Mouse (Mus musculus) neural tube, embryonic 10.5 days (tissue): Measurements from ENCODE around the gene St3gal4.

ENCODE experiments used
- DNase-seq: peaks from one replicate; pipeline ENCODE4 v3.0.0-alpha.2; 2017; ENCODE audit warnings: low spot score; ENCODE audit errors: extremely low spot score

Gene St3gal4

DNA sequence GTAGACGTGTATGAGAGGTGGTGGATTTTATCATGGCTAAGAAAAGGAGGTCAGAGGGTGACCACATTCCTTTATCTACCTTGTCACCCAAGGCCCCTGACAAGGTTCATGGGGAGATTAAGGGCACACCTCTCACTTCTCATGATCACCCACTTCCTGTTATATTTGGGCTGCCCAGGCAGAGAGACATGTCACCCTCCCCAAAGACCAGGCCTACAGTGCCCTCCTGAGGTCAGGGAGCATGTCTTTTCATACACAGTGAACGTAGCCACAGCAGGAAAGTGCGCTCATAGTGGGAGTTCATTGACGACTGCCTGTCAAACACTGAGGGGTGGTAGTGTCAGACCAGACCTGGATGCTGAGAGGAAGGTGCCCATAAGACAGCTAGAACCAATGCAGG is 102.3 kb downstream of the St3gal4 start:
- DNase-seq = no peak

DNA sequence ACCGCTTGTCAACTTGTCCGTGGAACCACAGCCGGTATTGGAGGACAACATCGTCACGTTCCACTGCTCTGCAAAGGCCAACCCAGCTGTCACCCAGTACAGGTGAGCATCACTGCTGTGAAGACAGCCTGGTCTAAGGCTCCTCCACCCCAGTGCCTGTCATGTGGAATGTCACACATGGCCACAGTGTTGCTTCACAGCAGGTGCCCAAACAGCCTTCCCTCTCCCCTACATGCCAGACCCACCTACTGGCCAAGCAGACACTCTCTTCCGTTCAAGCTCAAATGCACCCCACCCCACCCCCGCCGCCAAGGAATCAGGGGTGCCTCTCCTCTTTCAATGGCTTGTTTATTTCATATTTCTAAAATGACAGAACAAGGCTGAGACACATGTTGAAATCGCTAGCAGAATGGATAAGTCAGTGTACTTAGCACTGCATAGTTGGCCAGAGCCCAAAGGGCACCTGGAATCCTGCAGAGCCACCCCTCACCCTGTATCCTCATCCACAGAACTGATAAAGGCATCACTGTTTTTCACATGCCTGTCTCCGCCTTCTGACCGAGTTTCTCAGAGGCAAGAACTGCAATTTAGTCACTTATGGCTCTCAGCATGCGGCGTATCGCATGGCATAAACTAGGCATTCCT is 111.2 kb downstream of the St3gal4 start:
- no peak for DNase-seq

DNA sequence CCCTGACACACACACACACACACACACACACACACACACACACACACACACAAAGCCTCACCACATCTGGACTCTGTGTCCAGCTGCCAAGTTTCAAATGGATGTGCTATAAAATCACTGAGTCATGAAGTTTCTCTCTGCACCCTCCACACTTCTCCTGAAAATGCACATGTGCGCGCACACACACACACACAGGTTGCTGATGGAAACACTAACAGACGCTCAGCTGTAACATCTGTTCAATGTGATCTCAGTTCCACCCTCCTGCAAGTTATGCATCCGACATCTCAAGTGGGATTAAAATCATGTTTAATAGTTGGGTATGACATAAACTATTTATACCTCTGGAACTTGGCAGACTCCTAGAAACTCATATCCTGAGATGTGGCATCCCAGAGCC is 115.0 kb downstream of the St3gal4 start:
- no peak for DNase-seq

DNA sequence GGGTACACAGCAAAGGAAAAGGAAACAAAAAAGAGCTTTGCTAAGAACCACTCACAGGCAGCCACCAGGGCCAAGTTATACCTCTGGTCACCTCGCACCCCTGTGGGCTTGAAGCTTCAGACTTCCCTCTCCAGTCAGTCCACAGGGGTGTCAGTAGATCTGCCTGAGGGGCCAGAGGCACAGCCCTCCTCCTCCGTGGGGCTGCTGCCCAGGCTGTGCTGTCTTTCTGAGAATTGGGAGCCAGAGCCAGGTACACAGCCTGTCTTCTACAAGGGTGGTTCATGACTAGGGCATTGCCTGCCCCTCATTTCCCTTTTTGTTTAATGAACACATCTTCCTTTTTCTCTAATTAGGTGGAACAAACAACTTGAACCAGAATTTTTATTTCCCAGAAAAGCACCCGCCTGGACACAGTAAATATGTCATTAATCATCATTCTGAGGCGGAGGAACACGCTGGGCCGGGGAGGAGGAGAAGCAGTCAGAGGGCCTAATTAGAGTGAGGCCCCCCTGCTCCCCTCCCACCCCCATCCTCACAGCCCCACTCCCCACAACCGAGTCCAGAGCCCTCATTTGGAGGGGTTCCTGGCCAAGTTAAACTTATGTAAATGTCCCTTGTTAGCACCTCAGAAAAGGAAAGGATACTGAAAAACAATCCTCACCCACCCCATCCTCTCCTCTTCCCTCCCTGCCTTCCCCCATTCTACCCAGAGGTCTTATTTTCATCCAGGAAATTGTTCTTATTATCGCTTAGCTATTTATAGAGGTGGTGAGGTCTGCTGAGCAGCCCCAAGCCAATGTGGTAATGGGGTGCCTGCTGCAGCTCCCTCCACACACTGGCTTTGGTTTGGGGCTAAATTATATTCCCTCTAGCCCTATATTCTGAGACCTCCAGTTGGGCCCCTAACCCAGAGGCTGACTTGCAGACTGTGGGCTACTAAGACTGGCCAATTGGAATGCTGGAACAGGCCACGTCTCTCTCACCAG is 120.9 kb downstream of the St3gal4 start:
- no peak for DNase-seq
